Mouse (Mus musculus) forebrain, embryonic 11.5 days (tissue): Measurements from ENCODE around the gene Mgrn1. TPM values are rescaled to one million over a fixed set of nuclear protein-coding genes. Genes with fewer than 3 reads are reported as not detected.

ENCODE experiments used
- ATAC-seq: fragments of 200-750 bp; cut with Nextera tagmentation; replicated peaks from 2 replicates; pipeline ENCODE4 v1.8.0; 2017; ENCODE audit warnings: moderate TSS enrichment; ENCODE audit not compliant: low FRiP score
- DNase-seq: peaks from one replicate; pipeline ENCODE4 v3.0.0-alpha.2; 2017; ENCODE audit warnings: low spot score
- H3K27ac ChIP-seq: fragments of 300-500 bp; sonication (generic); 2 replicates; pipeline ENCODE4 v1.5.1; 2014; ENCODE audit warnings: low read depth, low read length
- H3K27me3 ChIP-seq: fragments of 300-500 bp; sonication (generic); 2 replicates; pipeline ENCODE4 v1.6.1; 2014; ENCODE audit warnings: mild to moderate bottlenecking, low read length, mixed read lengths; ENCODE audit not compliant: control insufficient read depth, insufficient read depth
- H3K36me3 ChIP-seq: fragments of 300-500 bp; sonication (generic); 2 replicates; pipeline ENCODE4 v1.6.1; 2014; ENCODE audit warnings: mild to moderate bottlenecking, low read length, moderate library complexity, mixed read lengths; ENCODE audit not compliant: control insufficient read depth, insufficient read depth
- H3K4me1 ChIP-seq: fragments of 300-500 bp; sonication (generic); replicated peaks from 2 replicates; pipeline ENCODE4 v1.6.1; 2014; ENCODE audit warnings: low read length, mixed read lengths; ENCODE audit not compliant: control insufficient read depth, insufficient read depth
- H3K4me2 ChIP-seq: fragments of 300-500 bp; sonication (generic); 2 replicates; pipeline ENCODE4 v1.6.1; 2014; ENCODE audit warnings: low read depth, mild to moderate bottlenecking, low read length, moderate library complexity, mixed read lengths; ENCODE audit not compliant: severe bottlenecking
- H3K4me3 ChIP-seq: fragments of 300-500 bp; sonication (generic); 2 replicates; pipeline ENCODE4 v1.5.1; 2014; ENCODE audit warnings: low read depth, low read length
- H3K9ac ChIP-seq: fragments of 300-500 bp; sonication (generic); 2 replicates; pipeline ENCODE4 v1.6.1; 2014; ENCODE audit warnings: low read length
- H3K9me3 ChIP-seq: fragments of 300-500 bp; sonication (generic); 2 replicates; pipeline ENCODE4 v1.6.1; 2016; ENCODE audit warnings: low read length, mixed read lengths; ENCODE audit not compliant: control insufficient read depth
- WGBS: fragments of 180-500 bp; shearing (Covaris S2); extraction: QIAGEN DNeasy Blood & Tissue Kit; methylation state at CpG from one replicate; pipeline ENCODE4 v1.1.7; 2014; 5-methylcytosine and 5-hydroxymethylcytosine counted together
- polyA plus RNA-seq: library from polyadenylated mRNA; unstranded; fragments of >200 nt; fragmentation: Nextera tagmentation; extraction: Ambion mirVana; gene quantifications from 2 replicates; pipeline ENCODE4 v1.2.1, GENCODE M21; 2014

Mgrn1 gene
- polyA plus RNA-seq, 1 experiment from 2014 or later: 69.9 TPM

DNA sequence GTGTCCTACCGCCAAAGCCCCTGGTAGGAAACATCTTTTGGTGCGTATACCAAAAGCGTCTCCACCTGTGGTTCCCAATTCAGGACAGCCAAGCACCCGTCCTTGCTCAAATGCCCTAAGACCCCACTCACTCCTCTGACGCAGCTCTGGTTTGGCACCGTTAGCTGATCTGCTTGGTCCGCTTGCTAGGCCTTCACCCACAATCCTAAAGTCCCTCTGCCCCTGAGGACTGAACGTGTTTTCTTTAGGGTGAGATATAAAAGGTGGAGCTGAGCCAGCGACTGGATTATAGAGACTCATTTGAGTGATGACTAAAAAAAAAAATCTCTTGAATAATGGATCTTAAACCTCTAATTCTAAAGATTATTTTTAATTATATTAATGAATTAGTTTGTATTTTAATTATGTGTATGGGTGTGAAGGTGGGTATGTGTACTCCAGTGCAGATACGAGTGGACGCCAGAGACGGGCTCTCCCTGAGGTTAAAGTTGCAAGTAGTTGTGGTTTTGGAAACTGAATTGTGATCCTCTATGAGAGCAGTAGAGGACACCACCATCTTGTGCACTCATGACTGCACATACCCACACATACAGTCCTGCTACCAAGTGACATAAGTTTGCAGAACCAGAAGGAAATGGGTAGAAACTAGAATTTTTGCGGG lies 78.8 kb downstream of the Mgrn1 start:
- Histone ChIP-seq H3K27ac (peak overlapping the region; percentile 81; the same call in 1 of the 2 replicates), H3K9me3 (no peaks in the 10 kb centered on the region), H3K27me3 (no peaks in the 10 kb centered on the region), H3K36me3 (no peaks in the 10 kb centered on the region; the same call in 1 of the 2 replicates), H3K4me1 (peaks cover 4% of the 10 kb centered on the region), H3K4me3 (peak overlapping the region; percentile 79), H3K4me2 (peak overlapping the region; percentile 84), H3K9ac (peak overlapping the region; percentile 77)
- 24% methylated on average over 13 of the region's 13 CpGs for WGBS
- ATAC-seq: peak; percentile 36
- DNase-seq: no peak

DNA sequence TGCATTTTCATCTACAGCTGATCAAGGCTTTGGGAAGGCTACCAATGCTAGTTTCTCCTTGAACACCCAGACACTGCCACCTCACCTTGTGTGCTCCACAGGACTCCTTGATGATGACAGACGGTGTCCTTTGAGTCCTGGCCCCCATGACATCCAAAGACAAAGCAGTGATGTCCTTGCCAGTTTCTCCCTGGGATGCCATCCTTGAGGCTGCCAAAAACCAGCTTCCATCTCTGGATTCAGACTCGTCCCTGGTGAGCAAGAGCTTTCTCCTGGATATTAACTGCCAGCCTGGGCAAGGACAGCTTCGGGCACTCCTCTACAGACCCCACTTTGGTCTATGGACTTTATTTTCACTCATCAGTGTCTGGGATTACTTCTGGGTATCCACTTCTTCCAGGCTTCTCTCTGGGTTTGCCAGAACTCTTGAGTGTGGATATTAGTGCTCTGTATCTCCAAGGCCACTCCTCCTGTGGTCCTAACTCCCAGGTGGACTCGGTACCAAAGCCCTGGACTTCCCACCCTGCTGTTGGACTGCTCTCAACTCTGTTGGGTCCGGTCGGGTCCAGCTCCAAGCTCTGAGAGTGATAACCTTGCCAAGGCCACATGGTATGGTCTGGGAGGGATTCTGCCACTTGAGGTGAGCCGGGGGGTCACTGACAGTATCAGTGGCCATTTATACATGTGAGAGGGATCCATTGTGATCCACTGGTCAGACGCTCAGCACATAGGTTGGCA lies 79.5 kb downstream of the Mgrn1 start:
- no peaks in the 10 kb centered on the region for H3K9me3 ChIP-seq
- H3K4me3 ChIP-seq: no peak overlapping the region
- H3K27ac ChIP-seq: no peak overlapping the region
- no peaks in the 10 kb centered on the region for H3K36me3 ChIP-seq
- H3K27me3 ChIP-seq: no peaks in the 10 kb centered on the region
- no peak overlapping the region; the same call in 1 of the 2 replicates for H3K9ac ChIP-seq
- H3K4me1 ChIP-seq: peaks cover 4% of the 10 kb centered on the region
- WGBS: 88% methylated on average over 8 of the region's 8 CpGs
- peak overlapping the region; percentile 84; the same call in 1 of the 2 replicates for H3K4me2 ChIP-seq
- ATAC-seq (no peak), DNase-seq (no peak)

- Histone ChIP-seq H3K4me3 (no peak overlapping the region), H3K9ac (no peak overlapping the region), H3K27ac (no peak overlapping the region), H3K27me3 (no peaks in the 10 kb centered on the region), H3K4me2 (no peak overlapping the region), H3K4me1 (peaks cover 4% of the 10 kb centered on the region), H3K36me3 (no peaks in the 10 kb centered on the region), H3K9me3 (no peaks in the 10 kb centered on the region)
- DNase-seq: no peak
- 84% methylated on average over 3 of the region's 3 CpGs for WGBS
- ATAC-seq: no peak
Measured at GRCm38 (mm10) chr16:4968426-4968825, 82.4 kb downstream of the Mgrn1 start.

- WGBS: 96% methylated on average over 5 of the region's 5 CpGs
- no peak for ATAC-seq
- Histone ChIP-seq H3K9me3 (no peaks in the 10 kb centered on the region), H3K4me2 (no peak overlapping the region), H3K4me1 (peaks cover 4% of the 10 kb centered on the region), H3K27ac (no peak overlapping the region), H3K36me3 (no peaks in the 10 kb centered on the region), H3K27me3 (no peaks in the 10 kb centered on the region), H3K4me3 (no peak overlapping the region), H3K9ac (no peak overlapping the region)
- no peak for DNase-seq
Measured at GRCm38 (mm10) chr16:4969055-4969843, 83.2 kb downstream of the Mgrn1 start.

- no peak overlapping the region for H3K9ac ChIP-seq
- H3K27ac ChIP-seq: no peak overlapping the region
- H3K4me2 ChIP-seq: no peak overlapping the region
- 86% methylated on average over 4 of the region's 4 CpGs for WGBS
- DNase-seq (no peak), ATAC-seq (no peak)
- no peaks in the 10 kb centered on the region for H3K36me3 ChIP-seq
- H3K4me3 ChIP-seq: no peak overlapping the region
- H3K4me1 ChIP-seq: no peaks in the 10 kb centered on the region
- no peaks in the 10 kb centered on the region for H3K27me3 ChIP-seq
- no peaks in the 10 kb centered on the region for H3K9me3 ChIP-seq
Measured at GRCm38 (mm10) chr16:4971626-4972025, 85.6 kb downstream of the Mgrn1 start.

DNA sequence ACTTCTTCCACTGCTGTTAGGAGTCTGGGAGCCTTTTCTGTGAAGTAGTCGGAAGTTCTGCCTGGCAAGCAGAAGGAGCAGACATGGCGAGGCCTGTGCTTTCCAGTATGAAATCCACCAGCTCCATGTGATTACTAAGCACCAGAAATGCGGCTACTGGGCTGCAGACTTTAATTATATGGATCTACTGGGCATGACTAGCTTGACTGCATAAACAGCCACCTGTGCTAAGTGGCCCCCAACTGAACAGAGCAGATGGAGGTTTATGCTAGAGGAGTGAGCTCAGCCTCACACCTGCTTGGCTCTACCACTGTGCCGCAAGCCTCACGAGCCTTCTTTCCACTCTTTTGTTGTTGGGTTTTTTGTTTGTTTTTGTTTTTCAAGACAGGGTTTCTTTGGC lies 88.5 kb downstream of the Mgrn1 start:
- no peaks in the 10 kb centered on the region for H3K9me3 ChIP-seq
- no peak overlapping the region for H3K4me2 ChIP-seq
- no peaks in the 10 kb centered on the region for H3K4me1 ChIP-seq
- WGBS: 87% methylated on average over 5 of the region's 5 CpGs
- ATAC-seq (no peak), DNase-seq (no peak)
- H3K36me3 ChIP-seq: no peaks in the 10 kb centered on the region
- no peak overlapping the region for H3K4me3 ChIP-seq
- no peak overlapping the region for H3K9ac ChIP-seq
- H3K27ac ChIP-seq: no peak overlapping the region
- H3K27me3 ChIP-seq: no peaks in the 10 kb centered on the region

- Histone ChIP-seq H3K9ac (no peak overlapping the region), H3K4me1 (no peaks in the 10 kb centered on the region), H3K27me3 (no peaks in the 10 kb centered on the region), H3K27ac (no peak overlapping the region), H3K9me3 (no peaks in the 10 kb centered on the region), H3K4me3 (no peak overlapping the region), H3K4me2 (no peak overlapping the region), H3K36me3 (no peaks in the 10 kb centered on the region)
- DNase-seq (no peak), ATAC-seq (no peak)
- WGBS: 79% methylated on average over 2 of the region's 2 CpGs
Measured at GRCm38 (mm10) chr16:4976180-4976579, 90.1 kb downstream of the Mgrn1 start.

DNA sequence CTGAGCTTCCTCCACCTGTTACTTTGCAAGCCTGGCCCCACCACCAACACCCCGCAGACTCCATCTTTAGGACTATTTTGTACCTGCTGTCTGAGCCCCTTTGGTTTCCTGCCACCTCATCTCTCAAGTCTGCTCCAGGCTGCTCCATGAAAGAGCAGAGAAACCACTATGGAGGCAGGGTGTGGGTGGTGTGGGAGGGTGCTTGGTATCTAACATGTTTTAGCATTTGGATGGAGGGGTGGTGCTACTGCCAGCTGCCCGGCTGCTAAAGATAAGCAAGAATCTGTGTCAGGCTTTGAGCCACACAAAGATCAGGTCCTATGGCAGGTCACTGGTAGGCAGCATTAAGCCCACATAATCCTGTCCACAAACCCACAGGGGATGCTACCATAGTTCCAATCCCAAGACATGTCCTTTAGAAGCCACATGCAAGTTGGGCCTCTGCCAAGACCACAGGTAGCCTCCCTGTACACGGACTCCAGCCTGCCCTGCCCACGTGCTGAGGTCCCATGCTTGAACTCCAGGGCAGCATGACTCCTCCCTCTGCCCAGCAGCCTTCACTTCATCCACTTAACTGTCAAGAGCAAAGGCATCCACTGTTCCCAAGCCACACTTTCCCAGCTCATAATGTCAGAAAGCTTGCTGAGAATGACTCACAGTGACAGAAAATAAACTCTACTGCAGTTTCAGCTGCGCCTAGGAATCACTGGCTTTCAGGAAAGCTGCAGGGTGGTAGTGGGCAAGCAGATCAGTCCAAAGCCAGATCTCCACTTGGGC lies 92.4 kb downstream of the Mgrn1 start:
- Histone ChIP-seq H3K4me3 (no peak overlapping the region), H3K27me3 (no peaks in the 10 kb centered on the region), H3K9ac (no peak overlapping the region), H3K4me2 (no peak overlapping the region), H3K4me1 (no peaks in the 10 kb centered on the region), H3K27ac (no peak overlapping the region), H3K9me3 (no peaks in the 10 kb centered on the region), H3K36me3 (no peaks in the 10 kb centered on the region)
- no peak for DNase-seq
- ATAC-seq: no peak
- WGBS: 68% methylated on average over 5 of the region's 5 CpGs
